Mouse (Mus musculus) testis, postnatal 14 days (tissue): ENCODE measurements around the gene Tmem136.

ENCODE experiments used
- DNase-seq: peaks from one replicate; pipeline ENCODE4 v3.0.0; 2021; ENCODE audit warnings: low spot score

Tmem136 gene

GRCm38 (mm10) chr9:43108081-43108480 is 8.3 kb downstream of the Tmem136 start:
- no peak for DNase-seq

- DNase-seq: no peak
These were observed 8.8 kb downstream of the Tmem136 start for GRCm38 (mm10) chr9:43107555-43107954.

DNA sequence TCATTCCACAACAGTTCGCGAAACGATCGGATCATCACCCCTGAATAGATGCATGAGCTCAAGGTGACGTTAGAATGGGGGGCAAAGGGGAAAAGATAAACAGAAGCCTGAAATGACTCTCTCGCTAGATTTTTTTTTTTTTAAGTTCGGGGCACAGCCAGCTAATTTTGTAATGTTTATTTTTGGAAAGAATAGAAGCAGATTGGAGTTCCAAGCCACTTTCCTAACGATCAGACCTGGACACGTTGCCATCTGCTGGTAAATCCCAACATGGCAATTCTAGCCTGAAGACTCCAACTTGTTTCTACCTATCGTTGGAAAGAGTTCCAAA is 9.2 kb downstream of the Tmem136 start, which contains the start of gene Arhgef12:
TSS of gene Arhgef12 (minus strand) at position 53 of the 331 bp plus-strand sequence.
- no peak for DNase-seq

GRCm38 (mm10) chr9:43106426-43107186 is 9.8 kb downstream of the Tmem136 start:
- peak; percentile 49 for DNase-seq

- peak; percentile 93 for DNase-seq
These were observed 10.6 kb downstream of the Tmem136 start for GRCm38 (mm10) chr9:43105664-43106361.

GRCm38 (mm10) chr9:43104873-43105663 is 11.3 kb downstream of the Tmem136 start:
- DNase-seq: peak; percentile 56

- no peak for DNase-seq
These were observed 11.9 kb downstream of the Tmem136 start for GRCm38 (mm10) chr9:43104526-43104872.

DNA sequence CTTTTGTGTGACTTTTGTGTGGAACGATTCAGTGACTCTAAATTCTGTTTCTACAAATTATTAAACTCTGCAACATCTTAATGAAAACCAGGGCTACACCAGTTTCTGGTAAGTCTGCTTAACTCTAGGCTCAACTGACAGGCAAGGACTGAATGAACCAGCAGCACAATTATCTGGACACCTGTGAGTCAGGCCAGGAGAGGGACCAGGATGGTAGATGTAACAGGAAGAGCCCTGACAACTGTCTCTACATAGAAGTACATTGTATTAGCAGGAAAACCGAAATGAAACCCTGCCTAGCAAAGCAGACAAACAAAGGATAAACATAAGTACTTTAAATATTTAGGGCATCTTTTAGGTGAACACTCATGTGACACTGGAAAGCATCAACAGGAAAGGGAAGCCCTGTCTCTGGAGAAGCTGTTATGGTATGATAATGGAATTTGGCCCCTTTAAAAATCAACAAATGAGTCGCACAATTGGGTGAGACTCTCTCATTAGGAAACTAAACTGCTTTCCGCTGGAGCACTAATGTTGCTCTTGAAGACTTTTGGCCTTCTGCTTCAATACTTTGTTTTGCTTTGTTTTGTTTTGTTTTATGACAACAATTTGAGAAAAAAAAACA is 12.6 kb downstream of the Tmem136 start:
- DNase-seq: no peak

DNA sequence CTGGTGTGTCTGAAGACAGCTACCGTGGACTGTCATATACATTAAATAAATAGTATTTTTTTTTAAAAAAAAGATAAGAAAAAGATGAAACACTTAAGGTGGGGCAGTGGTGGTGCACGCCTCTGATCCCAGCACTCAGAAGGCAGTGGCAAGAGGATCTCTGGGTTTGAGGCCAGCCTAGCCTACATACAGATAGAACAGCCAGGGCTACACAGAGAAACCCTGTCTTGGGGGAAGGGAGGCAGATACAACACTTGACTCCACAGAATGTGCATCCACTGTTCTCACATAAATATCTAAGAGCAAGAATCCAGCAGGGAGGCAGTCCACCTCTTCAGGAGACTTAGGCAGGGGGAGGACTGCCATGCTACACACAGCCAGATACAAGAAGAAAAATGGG is 13.4 kb downstream of the Tmem136 start:
- DNase-seq: no peak

DNA sequence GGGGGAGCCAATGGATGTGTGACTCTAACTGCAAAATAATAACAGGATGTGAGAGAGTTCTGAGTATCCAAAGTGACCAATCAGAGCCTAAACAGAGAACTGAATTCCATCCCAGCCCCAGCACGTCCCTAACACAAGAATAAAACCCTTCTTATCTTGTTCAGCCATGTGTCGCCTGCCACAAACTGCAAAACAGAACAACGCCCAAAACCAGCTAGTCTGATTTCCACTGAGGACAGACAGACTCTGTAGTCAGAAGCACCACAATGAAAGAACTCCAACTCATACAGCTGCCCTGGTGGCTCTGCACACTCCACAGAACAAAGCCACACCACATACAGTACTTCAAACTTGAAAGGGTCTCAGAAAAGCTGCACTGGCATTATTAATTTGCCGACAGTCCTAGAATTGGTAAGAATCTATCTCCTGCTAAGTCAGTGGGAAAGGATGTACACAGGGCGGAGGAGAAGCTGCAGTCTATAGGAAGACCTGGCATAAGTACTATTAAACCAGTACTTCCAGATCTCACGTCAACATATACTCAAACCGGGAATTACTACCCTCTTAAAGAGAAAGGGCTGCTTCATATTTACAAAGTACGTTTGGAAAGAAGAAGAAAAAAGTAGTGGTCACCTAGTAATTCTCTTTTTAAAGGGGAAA is 14.3 kb downstream of the Tmem136 start:
- no peak for DNase-seq

DNA sequence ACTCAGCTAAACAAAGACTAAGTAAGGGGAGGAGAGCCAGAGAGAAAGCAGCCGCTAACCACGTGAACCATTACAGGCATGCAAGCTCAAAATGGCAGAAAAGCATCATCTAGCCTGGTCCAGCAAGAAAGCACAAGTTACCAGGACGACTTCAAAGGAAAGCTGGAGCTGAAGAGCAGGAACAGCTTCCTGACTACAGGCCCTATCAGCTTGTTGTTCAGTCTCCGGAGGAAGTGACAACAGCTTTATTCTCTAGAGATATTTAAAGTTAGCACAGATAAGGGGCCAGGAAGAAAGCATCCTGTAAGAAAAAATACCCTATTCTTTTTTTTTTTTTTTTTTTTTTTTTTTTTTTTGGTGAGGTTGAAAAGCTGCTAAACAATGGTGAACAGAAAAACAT is 17.4 kb downstream of the Tmem136 start:
- DNase-seq: no peak

DNA sequence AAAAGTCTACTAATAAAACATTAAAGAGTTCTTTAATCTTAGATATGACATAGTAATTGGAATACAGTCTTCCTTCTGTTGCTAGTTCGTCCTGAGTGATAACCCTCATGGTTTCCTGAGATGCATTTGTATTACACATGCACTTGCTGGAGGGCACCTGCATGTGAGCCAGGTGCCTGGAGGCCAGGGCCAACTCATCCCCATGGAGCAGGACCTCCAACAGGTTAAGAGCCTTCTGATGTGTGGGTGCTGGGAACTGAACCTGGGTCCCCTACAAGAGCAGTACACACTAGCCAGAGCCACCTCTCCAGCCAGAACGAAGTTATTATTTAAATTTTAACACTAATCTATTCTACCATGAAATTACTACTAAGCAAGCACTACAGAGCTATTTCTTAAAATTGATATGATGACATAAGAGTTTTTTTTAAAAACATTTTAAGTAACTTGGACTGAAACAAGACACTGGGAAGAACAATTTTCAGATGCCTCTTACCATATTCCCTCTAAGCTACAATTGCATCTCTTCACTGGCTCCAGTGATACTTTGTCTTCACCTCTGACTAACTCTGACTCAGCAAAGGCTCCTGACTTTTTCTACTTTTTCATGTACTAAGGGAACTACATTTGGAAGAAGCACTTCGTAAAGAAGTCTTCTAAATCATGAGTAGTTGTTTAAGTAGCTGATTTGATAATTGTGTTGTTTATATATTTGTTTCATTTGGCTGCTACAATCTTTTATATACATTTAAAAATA is 18.4 kb downstream of the Tmem136 start:
- no peak for DNase-seq

DNA sequence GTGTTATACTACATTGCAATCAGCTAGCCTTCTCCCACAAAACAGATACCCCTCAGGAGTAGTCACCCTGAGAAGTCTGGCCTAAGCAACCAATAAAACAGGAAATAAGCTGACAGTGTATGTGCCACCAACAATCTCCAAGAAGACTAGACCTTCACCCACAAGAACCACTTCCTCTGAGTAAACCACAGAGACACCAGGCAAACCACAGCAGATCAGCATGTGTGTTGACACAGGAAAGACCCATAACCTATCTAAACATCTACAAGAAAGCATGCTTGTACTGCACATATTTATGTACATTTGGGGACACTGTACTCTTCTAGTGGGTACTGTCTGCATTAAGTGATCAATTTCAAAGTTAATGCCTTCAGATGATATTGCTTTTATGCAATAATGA is 20.0 kb downstream of the Tmem136 start:
- no peak for DNase-seq

DNA sequence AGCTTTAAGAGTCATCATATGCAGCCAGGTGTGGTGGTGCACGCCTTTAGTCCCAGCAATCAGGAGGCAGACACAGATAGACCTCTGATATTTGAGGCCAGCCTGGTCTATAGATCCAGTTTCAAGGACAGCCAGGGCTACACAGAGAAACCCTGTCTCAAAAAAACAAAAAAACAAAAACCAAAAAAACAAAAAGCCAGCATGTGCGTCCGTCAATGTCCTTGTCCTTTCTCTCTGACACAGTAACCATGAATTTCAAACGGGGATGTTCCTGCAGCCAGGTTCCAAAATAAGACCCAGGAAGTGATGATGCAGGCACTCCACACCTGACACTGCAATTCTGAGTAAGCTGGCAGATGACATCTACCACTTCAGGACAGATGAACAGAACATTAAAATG is 21.5 kb downstream of the Tmem136 start:
- no peak for DNase-seq

GRCm38 (mm10) chr9:43093803-43094202 is 22.6 kb downstream of the Tmem136 start:
- no peak for DNase-seq

- no peak for DNase-seq
These were observed 30.6 kb downstream of the Tmem136 start for GRCm38 (mm10) chr9:43085686-43086285.

DNA sequence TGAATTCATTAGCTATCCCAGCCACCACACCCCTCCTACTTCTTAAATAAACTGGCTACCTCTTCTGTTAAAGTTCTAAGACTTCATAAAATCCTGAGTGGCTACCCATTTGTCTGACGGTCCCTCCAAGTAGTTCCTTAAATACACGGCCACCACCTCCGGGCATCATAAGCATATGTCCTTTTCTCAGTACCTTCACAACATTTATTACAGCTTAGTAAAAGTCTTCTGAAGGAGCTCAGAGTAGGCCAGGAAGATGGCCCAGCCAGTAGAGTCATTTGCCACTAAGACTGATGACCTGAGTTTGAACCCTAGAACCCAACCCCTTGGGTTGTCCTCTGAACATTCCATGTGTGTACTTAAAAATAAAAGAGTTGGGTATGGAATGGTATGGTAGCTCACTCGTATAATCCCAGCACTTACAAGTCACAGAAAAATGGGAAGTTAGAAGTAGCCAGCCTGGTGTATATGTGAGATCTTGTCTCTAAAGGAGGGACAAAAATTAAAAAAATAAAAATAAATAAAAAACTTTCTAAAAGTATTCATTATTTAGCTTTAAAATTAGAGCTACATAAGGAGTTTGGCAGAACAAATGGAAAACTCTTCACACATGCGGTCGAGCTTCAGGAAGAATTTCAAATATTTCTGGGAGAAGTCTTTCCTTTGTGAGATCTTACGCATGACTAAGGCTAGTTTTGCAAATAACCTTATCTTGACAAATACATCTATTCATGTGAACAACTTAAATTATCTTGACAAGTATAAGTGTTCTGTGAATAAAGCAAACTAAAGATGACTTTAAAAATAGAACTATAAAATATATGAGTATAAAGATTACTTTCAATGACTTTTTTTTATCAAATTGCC is 31.6 kb downstream of the Tmem136 start:
- no peak for DNase-seq

- DNase-seq: no peak
These were observed 32.8 kb downstream of the Tmem136 start for GRCm38 (mm10) chr9:43083441-43084055.

DNA sequence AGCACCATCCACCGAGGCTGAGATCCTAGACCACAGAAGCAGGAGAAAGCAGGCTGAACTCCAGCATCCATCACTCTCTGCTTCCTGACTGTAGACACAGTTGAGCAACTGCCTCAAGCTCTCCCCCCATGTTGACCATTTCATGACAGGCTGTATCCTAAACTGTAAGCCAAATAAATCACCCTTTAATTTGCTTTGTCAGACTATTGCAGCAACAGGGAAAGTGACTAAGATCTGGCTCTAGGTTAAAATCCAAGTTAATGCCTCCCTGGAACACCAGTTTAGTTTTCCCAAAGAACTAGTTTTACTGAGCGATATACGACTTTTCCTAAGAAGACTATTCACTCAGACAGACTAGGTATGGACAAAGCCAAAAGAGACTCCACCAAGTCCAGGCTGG is 37.7 kb downstream of the Tmem136 start:
- no peak for DNase-seq
